Mouse (Mus musculus) CD8-positive naive resting alpha-beta T cell, adult 2 months (primary cell): ENCODE measurements around the gene Ky.

ENCODE experiments used
- DNase-seq, 2 experiments: peaks; one replicate each; pipeline ENCODE4 v3.0.0; 2022; ENCODE audit warnings: low read depth in 2 of 2, low spot score in 2 of 2

Ky gene

GRCm38 (mm10) chr9:102547028-102547354 is 41.4 kb downstream of the Ky start:
- DNase-seq, result no peak

GRCm38 (mm10) chr9:102549211-102549610 is 43.7 kb downstream of the Ky start:
- DNase-seq, result no peak

GRCm38 (mm10) chr9:102551771-102552170 is 46.2 kb downstream of the Ky start:
- DNase-seq, result no peak

GRCm38 (mm10) chr9:102553781-102554180 is 48.2 kb downstream of the Ky start:
- DNase-seq, result no peak

- DNase-seq, result no peak
Measured at GRCm38 (mm10) chr9:102558463-102558862, 52.9 kb downstream of the Ky start.

- no peak for DNase-seq
Measured at GRCm38 (mm10) chr9:102572888-102573287, 67.3 kb downstream of the Ky start.

GRCm38 (mm10) chr9:102577480-102577879 is 71.9 kb downstream of the Ky start:
- DNase-seq, result peak in 1 of 2 experiments; percentile 5

- DNase-seq, result no peak
Measured at GRCm38 (mm10) chr9:102581921-102582469, 76.4 kb downstream of the Ky start.

GRCm38 (mm10) chr9:102587347-102587746 is 81.8 kb downstream of the Ky start:
- DNase-seq, result no peak

GRCm38 (mm10) chr9:102594667-102595393 is 89.3 kb downstream of the Ky start:
- no peak for DNase-seq
